In the genomic region with DNA sequence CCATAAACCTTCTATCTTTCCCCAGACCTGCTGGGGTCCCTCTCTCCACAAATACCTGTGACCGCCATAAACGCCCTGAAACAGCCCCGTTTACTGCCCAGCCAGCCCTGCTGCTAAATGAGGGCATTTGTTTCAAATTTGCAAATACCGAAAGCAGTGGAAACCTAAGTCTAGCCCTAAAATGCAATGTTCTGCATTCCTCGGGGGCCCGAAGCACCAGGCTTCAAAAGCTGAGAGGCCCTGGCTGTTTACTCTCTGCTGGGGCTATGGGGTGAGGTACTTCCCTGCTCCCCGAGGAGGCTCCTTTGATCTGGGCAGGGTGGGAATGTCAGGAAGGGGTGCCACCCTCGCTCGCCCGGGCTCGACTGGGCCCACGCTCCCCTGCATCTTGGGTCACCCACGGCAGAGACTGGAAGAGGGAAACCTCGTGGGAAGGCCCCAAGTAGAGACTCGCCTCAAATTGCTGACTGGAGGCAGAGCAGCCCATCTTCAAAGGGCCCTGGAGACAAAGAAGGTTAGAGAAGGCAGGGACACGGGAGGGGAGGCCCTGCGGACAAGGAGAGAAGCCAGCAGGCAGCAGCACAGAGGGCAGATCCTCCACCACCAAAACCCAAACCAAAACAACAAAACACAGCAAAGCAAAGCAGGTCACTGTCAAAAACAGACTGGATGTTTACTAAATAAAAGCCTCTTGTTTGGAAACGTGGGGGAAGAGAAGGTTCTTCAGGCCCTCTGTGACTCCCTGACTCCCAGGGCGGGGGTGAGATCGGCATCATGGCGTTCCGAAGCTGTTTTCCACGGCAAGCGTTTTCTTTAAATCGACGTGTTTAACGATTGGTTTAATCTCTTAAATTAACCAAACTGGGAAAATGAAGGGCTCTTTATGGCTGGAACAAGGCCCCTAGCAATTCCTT, we compare ENCODE assay signal across 9 mouse cellular contexts. TPM values are rescaled to one million over a fixed set of nuclear protein-coding genes. Genes with fewer than 3 reads are reported as not detected.
DNase-seq lines count a peak whose midpoint lies in the region; ATAC-seq and TF ChIP-seq lines count a peak whose summit lies in the region.
"Had no signal": no experiment of that assay in that cellular context is flagged by ENCODE, and none has a peak within 500 bp of the region (broad histone marks: within the 10 kb centered on the region; RNA-seq: fewer than 3 reads in every experiment).

No protein-coding gene starts in this region.

- H3K36me3 ChIP-seq in heart, embryonic 15.5 days = no peaks in the 10 kb centered on the region
- no peaks in the 10 kb centered on the region for H3K36me3 ChIP-seq in hindbrain, postnatal 0 days (ENCODE audit: insufficient read depth, low read length)

- H3K4me2 ChIP-seq in heart, embryonic 15.5 days = peak overlapping the region; percentile 40
- H3K4me2 ChIP-seq in hindbrain, postnatal 0 days (ENCODE audit: low read depth, low read length) = peak overlapping the region; percentile 7

- no peak for ATAC-seq in heart, embryonic 15.5 days (replicated peaks; ENCODE audit: insufficient number of reproducible peaks, insufficient read depth, low FRiP score, low read depth)
- no peak for ATAC-seq in hindbrain, postnatal 0 days

- H3K9ac ChIP-seq in heart, embryonic 15.5 days = peak overlapping the region; percentile 49
- peak overlapping the region; percentile 25 for H3K9ac ChIP-seq in hindbrain, postnatal 0 days (replicated peaks; ENCODE audit: low read length)

- no peak for DNase-seq in heart, adult 8-10 months (ENCODE audit: low spot score)
- DNase-seq in embryo, embryonic 9.5 days (ENCODE audit: extremely low spot score) = peak; percentile 76
- DNase-seq in hindbrain, postnatal 0 days (ENCODE audit: low spot score) = peak; percentile 39
- DNase-seq in neural tube, embryonic 10.5 days (ENCODE audit: extremely low spot score, low spot score) = peak; percentile 65
- DNase-seq in urinary bladder, postnatal 14 days (ENCODE audit: low spot score) = no peak
- DNase-seq in spleen, postnatal 36 days (ENCODE audit: low spot score in 2 of 2) = no peak
- no peak for DNase-seq in testis, postnatal 14 days (ENCODE audit: low spot score)

- H3K9me3 ChIP-seq in heart, embryonic 15.5 days (replicated peaks) = no peaks in the 10 kb centered on the region
- H3K9me3 ChIP-seq in hindbrain, postnatal 0 days (ENCODE audit: low read length) = no peaks in the 10 kb centered on the region

- no peak for TF ChIP-seq CTCF in hindbrain, postnatal 0 days (IDR thresholded peaks at IDR 0.05; ENCODE audit: low read depth)

- peak overlapping the region; percentile 83 for H3K27ac ChIP-seq in heart, embryonic 15.5 days
- peak overlapping the region; percentile 74 for H3K27ac ChIP-seq in hindbrain, postnatal 0 days

- H3K4me1 ChIP-seq in heart, embryonic 15.5 days (replicated peaks) = peaks cover 77% of the 10 kb centered on the region
- peaks cover 25% of the 10 kb centered on the region for H3K4me1 ChIP-seq in hindbrain, postnatal 0 days (ENCODE audit: insufficient read depth, low read length)

- H3K4me3 ChIP-seq in heart, embryonic 15.5 days = peak overlapping the region; percentile 5
- no peak overlapping the region for H3K4me3 ChIP-seq in hindbrain, postnatal 0 days (ENCODE audit: low read length)
- H3K4me3 ChIP-seq: myocyte had no signal

- 19% methylated on average over 27 of the region's 27 CpGs for WGBS in heart, embryonic 15.5 days
- 17% methylated on average over 27 of the region's 27 CpGs for WGBS in hindbrain, postnatal 0 days

- H3K27me3 ChIP-seq in heart, embryonic 15.5 days = no peaks in the 10 kb centered on the region
- no peaks in the 10 kb centered on the region for H3K27me3 ChIP-seq in hindbrain, postnatal 0 days (ENCODE audit: insufficient read depth, low read length)

RNA-seq across cellular contexts. Expression of a gene that starts 10.3 kb away (rescaled TPM):
- polyA plus RNA-seq in heart, embryonic 15.5 days (2015; fragmentation: Nextera tagmentation; extraction: Ambion mirVana) = 34.1 and 49.5 TPM in 2 replicates
- total RNA-seq in heart, adult 8-10 months (2022) = 1 to 10 TPM; 1.8 to 3.5 (median 2.1) TPM
- 77.6 and 79.3 TPM in 2 replicates for total RNA-seq in hindbrain, postnatal 0 days (2014; rRNA removed)
- 24.5 and 25.1 TPM in 2 replicates for polyA plus RNA-seq in hindbrain, postnatal 0 days (2015; fragmentation: Nextera tagmentation; extraction: Ambion mirVana)

RNA-seq across cellular contexts. Expression of a gene that starts 26.8 kb away (rescaled TPM):
- polyA plus RNA-seq in heart, embryonic 15.5 days (2015; fragmentation: Nextera tagmentation; extraction: Ambion mirVana) = 20.2 and 24.2 TPM in 2 replicates
- total RNA-seq in heart, adult 8-10 months (2022) = 10 to 100 TPM; 27.5 to 29.1 (median 28.5) TPM
- 25.1 and 32.1 TPM in 2 replicates for total RNA-seq in hindbrain, postnatal 0 days (2014; rRNA removed)
- polyA plus RNA-seq in hindbrain, postnatal 0 days (2015; fragmentation: Nextera tagmentation; extraction: Ambion mirVana) = 23.0 and 24.0 TPM in 2 replicates

RNA-seq across cellular contexts. Expression of a gene that starts 27.0 kb away (rescaled TPM):
- polyA plus RNA-seq in heart, embryonic 15.5 days (2015; fragmentation: Nextera tagmentation; extraction: Ambion mirVana) = 94.3 and 102 TPM in 2 replicates
- total RNA-seq in heart, adult 8-10 months (2022) = 100 to 1,000 TPM; 115 to 133 (median 125) TPM
- total RNA-seq in hindbrain, postnatal 0 days (2014; rRNA removed) = 55.4 and 67.2 TPM in 2 replicates
- polyA plus RNA-seq in hindbrain, postnatal 0 days (2015; fragmentation: Nextera tagmentation; extraction: Ambion mirVana) = 90.2 and 95.5 TPM in 2 replicates

RNA-seq across cellular contexts. Expression of a gene that starts 31.1 kb away (rescaled TPM):
- 32.8 and 44.9 TPM in 2 replicates for polyA plus RNA-seq in heart, embryonic 15.5 days (2015; fragmentation: Nextera tagmentation; extraction: Ambion mirVana)
- total RNA-seq in heart, adult 8-10 months (2022) = 10 to 100 TPM; 16.5 to 21.2 (median 18.7) TPM
- 92.2 and 108 TPM in 2 replicates for total RNA-seq in hindbrain, postnatal 0 days (2014; rRNA removed)
- 24.9 and 26.8 TPM in 2 replicates for polyA plus RNA-seq in hindbrain, postnatal 0 days (2015; fragmentation: Nextera tagmentation; extraction: Ambion mirVana)

RNA-seq across cellular contexts. Expression of a gene that starts 55.1 kb away (rescaled TPM):
- 33.2 and 39.7 TPM in 2 replicates for polyA plus RNA-seq in heart, embryonic 15.5 days (2015; fragmentation: Nextera tagmentation; extraction: Ambion mirVana)
- 10 to 100 TPM; 10.5 to 13.7 (median 12.4) TPM for total RNA-seq in heart, adult 8-10 months (2022)
- total RNA-seq in hindbrain, postnatal 0 days (2014; rRNA removed) = 26.6 and 32.7 TPM in 2 replicates
- polyA plus RNA-seq in hindbrain, postnatal 0 days (2015; fragmentation: Nextera tagmentation; extraction: Ambion mirVana) = 56.5 and 59.1 TPM in 2 replicates

Comparison
In these comparisons a context has a peak if more than half of its experiments do, and no peak if none do; other contexts are left out.
1. DNase-seq: peak in embryo, embryonic 9.5 days (single experiment), hindbrain, postnatal 0 days (single experiment) and neural tube, embryonic 10.5 days (single experiment); none in heart, adult 8-10 months (single experiment), urinary bladder, postnatal 14 days (single experiment), spleen, postnatal 36 days (0 of 2) and testis, postnatal 14 days (single experiment).
2. RNA of a gene that starts 10.3 kb away (total RNA-seq): 77.6 to 79.3 TPM in hindbrain, postnatal 0 days; 1.8 to 3.5 TPM in heart, adult 8-10 months; every median in the first group is over 10 times any median in the second.